Mouse (Mus musculus) lung, embryonic 15.5 days (tissue): ENCODE data around the gene Tanc1. TPM values are rescaled to one million over a fixed set of nuclear protein-coding genes. Genes with fewer than 3 reads are reported as not detected.

ENCODE experiments used
- ATAC-seq: fragments of 200-750 bp; cut with Nextera tagmentation; 2 replicates; pipeline ENCODE4 v1.8.0; 2017; ENCODE audit warnings: moderate number of reproducible peaks, borderline replicate concordance; ENCODE audit not compliant: low FRiP score, low TSS enrichment; ENCODE audit errors: extremely low read depth
- H3K27ac ChIP-seq: fragments of 300-500 bp; sonication (generic); 2 replicates; pipeline ENCODE4 v1.5.1; 2015; ENCODE audit warnings: moderate library complexity, mild to moderate bottlenecking, inconsistent platforms
- H3K27me3 ChIP-seq: fragments of 300-500 bp; sonication (generic); 2 replicates; pipeline ENCODE4 v1.6.1; 2015; ENCODE audit warnings: inconsistent platforms
- H3K36me3 ChIP-seq: fragments of 300-500 bp; sonication (generic); 2 replicates; pipeline ENCODE4 v1.6.1; 2015; ENCODE audit warnings: inconsistent platforms
- H3K4me1 ChIP-seq: fragments of 300-500 bp; sonication (generic); 2 replicates; pipeline ENCODE4 v1.6.1; 2015; ENCODE audit warnings: inconsistent platforms
- H3K4me2 ChIP-seq: fragments of 300-500 bp; sonication (generic); 2 replicates; pipeline ENCODE4 v1.6.1; 2015; ENCODE audit warnings: inconsistent platforms, mild to moderate bottlenecking, moderate library complexity
- H3K4me3 ChIP-seq: fragments of 300-500 bp; sonication (generic); 2 replicates; pipeline ENCODE4 v1.5.1; 2015; ENCODE audit warnings: mild to moderate bottlenecking, inconsistent platforms
- H3K9ac ChIP-seq: fragments of 300-500 bp; sonication (generic); 2 replicates; pipeline ENCODE4 v1.6.1; 2015; ENCODE audit warnings: inconsistent platforms
- H3K9me3 ChIP-seq: fragments of 300-500 bp; sonication (generic); 2 replicates; pipeline ENCODE4 v1.6.1; 2016; ENCODE audit warnings: inconsistent platforms
- WGBS: fragments of 180-500 bp; shearing (Covaris S2); methylation state at CpG from one replicate; pipeline ENCODE4 v1.1.7; 2015; 5-methylcytosine and 5-hydroxymethylcytosine counted together
- polyA plus RNA-seq: library from polyadenylated mRNA; unstranded; fragments of >200 nt; fragmentation: Nextera tagmentation; extraction: Ambion mirVana; gene quantifications from 2 replicates; pipeline ENCODE4 v1.2.1, GENCODE M21; 2015

The Tanc1 gene
- polyA plus RNA-seq, 1 experiment from 2014 or later = 33.9 TPM

DNA sequence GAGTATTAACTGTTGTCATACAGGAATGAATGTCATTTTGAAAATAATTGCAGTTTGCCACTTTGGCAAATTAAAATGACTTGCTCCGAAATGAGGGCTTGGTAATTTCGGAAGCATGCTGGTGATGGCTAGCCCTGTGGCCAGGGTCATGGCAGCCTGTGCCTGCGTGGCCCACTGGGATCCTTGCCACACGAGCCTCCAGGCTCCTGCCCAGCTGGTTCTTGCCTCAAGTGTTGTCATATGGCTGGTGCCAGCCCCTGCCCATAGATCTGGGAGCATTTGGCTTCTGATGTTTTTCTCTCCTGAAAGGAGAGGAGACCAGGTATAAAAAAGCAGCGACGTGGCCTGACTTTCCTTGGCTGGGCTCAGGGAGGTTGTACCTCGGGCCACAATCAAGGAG is 198.2 kb downstream of the Tanc1 start:
- ATAC-seq = no peak
- Histone ChIP-seq H3K9ac (no peak overlapping the region), H3K27ac (no peak overlapping the region), H3K27me3 (no peaks in the 10 kb centered on the region), H3K36me3 (peaks cover 20% of the 10 kb centered on the region), H3K4me1 (0 out of 2 replicates have a peak, but pooled peaks cover 3% of the 10 kb centered on the region), H3K9me3 (no peaks in the 10 kb centered on the region), H3K4me3 (no peak overlapping the region), H3K4me2 (no peak overlapping the region)
- WGBS = 81% methylated on average over 7 of the region's 7 CpGs

DNA sequence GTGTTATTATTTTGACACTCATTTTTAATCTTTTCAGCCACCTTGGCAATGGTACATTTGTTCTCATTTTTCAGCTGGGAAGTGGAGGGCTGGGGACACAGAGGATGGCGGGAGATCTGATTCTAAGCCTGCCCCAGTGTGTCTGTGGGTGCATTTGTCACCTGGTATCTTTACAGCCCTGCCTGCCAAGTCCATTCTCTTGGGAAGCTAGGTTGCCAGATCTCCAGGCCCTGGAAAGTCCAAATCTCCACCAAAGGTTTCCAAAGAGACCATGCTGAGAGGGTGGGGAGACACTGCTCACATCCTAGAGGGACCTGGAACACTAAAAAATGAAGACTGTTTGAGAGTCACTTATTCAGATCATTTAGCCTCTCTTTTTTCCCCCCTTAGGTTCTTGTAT is 199.4 kb downstream of the Tanc1 start:
- H3K4me2 ChIP-seq = no peak overlapping the region
- peaks cover 20% of the 10 kb centered on the region for H3K36me3 ChIP-seq
- H3K4me3 ChIP-seq = no peak overlapping the region
- no peaks in the 10 kb centered on the region for H3K9me3 ChIP-seq
- no peak for ATAC-seq
- H3K4me1 ChIP-seq = 0 out of 2 replicates have a peak, but pooled peaks cover 3% of the 10 kb centered on the region
- WGBS = 42% methylated on average over 1 of the region's 1 CpGs
- peak overlapping the region; percentile 33; the same call in 1 of the 2 replicates for H3K27ac ChIP-seq
- H3K27me3 ChIP-seq = no peaks in the 10 kb centered on the region
- no peak overlapping the region for H3K9ac ChIP-seq

DNA sequence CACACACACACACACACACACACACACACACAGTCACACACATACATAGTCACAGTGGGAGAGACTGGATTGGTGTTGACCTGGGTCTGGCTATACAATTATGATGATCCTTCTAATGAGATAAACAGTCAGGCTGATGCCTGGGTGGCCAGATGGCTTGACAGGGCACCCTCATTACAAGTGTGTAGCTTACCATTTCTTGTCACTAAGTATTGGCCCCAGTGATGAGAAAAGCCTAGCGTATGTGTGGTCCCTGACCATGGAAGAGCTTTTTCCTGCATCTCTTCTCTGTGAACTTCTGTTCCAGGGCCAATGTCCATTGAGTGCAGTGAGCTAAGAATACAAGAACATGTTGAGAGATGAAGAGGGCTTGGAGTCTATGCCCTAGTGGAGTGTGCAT is 200.8 kb downstream of the Tanc1 start:
- Histone ChIP-seq H3K36me3 (peaks cover 16% of the 10 kb centered on the region), H3K4me1 (0 out of 2 replicates have a peak, but pooled peaks cover 3% of the 10 kb centered on the region), H3K9me3 (no peaks in the 10 kb centered on the region), H3K27ac (no peak overlapping the region), H3K4me2 (no peak overlapping the region), H3K27me3 (no peaks in the 10 kb centered on the region), H3K9ac (no peak overlapping the region), H3K4me3 (no peak overlapping the region)
- ATAC-seq = no peak
- WGBS = 86% methylated on average over 1 of the region's 1 CpGs

DNA sequence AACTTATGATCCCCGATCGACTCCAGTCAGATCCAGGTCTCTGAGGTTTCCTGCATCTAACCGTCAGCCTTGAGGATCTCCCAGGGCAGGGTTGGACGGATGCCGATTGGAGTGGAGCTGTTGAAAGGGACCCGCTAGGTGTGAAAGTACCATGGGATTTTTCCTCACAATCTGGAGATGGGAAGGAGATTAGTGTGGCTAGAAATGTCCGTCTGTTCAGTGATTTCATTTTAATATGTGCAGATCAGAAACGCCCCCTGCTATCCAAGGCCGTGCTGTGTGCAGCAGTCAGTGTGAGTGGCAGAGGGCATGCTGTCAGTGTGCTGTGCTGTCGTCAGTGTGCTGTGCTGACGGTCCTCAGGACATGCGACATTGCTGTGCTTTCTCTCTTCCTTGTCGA is 201.6 kb downstream of the Tanc1 start:
- H3K27ac ChIP-seq = no peak overlapping the region
- H3K36me3 ChIP-seq = peaks cover 13% of the 10 kb centered on the region
- 85% methylated on average over 13 of the region's 13 CpGs for WGBS
- H3K9ac ChIP-seq = no peak overlapping the region
- 0 out of 2 replicates have a peak, but pooled peaks cover 3% of the 10 kb centered on the region for H3K4me1 ChIP-seq
- no peak for ATAC-seq
- H3K4me3 ChIP-seq = no peak overlapping the region
- H3K4me2 ChIP-seq = no peak overlapping the region
- no peaks in the 10 kb centered on the region for H3K27me3 ChIP-seq
- no peaks in the 10 kb centered on the region for H3K9me3 ChIP-seq

DNA sequence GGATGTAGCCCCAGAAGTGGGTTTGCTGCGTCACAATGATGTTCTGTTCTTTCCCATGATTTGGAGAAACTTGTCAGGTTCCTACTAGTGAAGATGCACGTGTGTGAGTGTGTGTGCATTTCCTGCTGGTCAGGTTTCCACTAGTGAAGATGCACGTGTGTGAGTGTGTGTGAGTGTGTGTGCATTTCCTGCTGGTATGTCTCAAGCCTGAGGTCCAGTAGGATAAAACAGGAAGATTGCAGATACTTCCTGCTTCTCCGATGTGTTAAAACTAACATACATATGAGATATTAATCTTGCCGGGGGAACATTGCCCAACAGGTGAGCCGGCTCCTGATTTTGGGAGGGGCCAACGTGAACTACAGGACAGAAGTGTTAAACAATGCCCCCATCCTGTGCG is 203.2 kb downstream of the Tanc1 start:
- Histone ChIP-seq H3K4me3 (no peak overlapping the region), H3K36me3 (peaks cover 20% of the 10 kb centered on the region), H3K9ac (no peak overlapping the region), H3K4me1 (0 out of 2 replicates have a peak, but pooled peaks cover 3% of the 10 kb centered on the region), H3K27me3 (no peaks in the 10 kb centered on the region), H3K4me2 (no peak overlapping the region), H3K9me3 (no peaks in the 10 kb centered on the region), H3K27ac (no peak overlapping the region)
- no peak for ATAC-seq
- WGBS = 64% methylated on average over 8 of the region's 8 CpGs

DNA sequence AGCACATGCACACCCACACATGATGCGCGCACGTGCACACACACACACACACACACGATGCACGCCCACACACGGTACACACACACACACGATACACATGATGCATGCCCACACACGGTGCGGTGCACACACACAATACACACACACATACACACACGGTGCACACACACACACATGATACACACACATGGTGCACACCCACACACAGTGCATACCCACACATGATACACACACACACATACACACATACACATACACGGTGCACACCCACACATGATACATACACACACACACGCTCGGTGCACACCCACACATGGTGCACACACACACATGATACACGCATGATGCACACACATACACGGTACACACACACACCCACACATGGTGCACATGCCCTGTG is 206.8 kb downstream of the Tanc1 start:
- Histone ChIP-seq H3K9me3 (no peaks in the 10 kb centered on the region), H3K9ac (no peak overlapping the region), H3K27me3 (no peaks in the 10 kb centered on the region), H3K4me1 (no peaks in the 10 kb centered on the region), H3K4me2 (no peak overlapping the region), H3K4me3 (no peak overlapping the region), H3K36me3 (peaks cover 28% of the 10 kb centered on the region), H3K27ac (no peak overlapping the region)
- 0 out of 2 replicates have a peak, but pooled peaks have one; percentile 25 for ATAC-seq
- 98% methylated on average over 15 of the region's 15 CpGs for WGBS

DNA sequence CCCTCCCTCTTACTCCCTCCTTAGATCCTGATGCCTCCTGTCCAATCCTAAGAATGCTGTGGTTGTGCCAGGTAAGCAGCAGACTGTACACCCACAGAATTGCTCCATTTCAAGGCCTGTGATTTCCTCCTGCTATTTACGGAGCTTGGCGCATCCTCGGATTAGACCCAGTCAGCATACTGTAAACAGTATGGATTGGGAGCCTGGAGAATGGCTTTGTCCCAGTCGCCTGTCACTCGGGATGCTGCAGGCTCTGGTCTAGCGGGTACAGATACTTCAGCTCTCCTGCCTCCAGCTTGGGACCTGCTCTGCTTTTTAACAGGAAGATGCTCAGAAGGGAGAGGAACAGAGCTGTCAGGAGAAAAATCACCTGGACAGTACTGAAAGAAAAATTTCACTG is 207.6 kb downstream of the Tanc1 start:
- no peak overlapping the region for H3K4me3 ChIP-seq
- H3K36me3 ChIP-seq = peaks cover 28% of the 10 kb centered on the region
- H3K27ac ChIP-seq = no peak overlapping the region
- H3K4me2 ChIP-seq = no peak overlapping the region
- no peak for ATAC-seq
- H3K9me3 ChIP-seq = no peaks in the 10 kb centered on the region
- H3K4me1 ChIP-seq = peaks cover 4% of the 10 kb centered on the region; the same call in 1 of the 2 replicates
- H3K27me3 ChIP-seq = no peaks in the 10 kb centered on the region
- WGBS = 79% methylated on average over 6 of the region's 6 CpGs
- H3K9ac ChIP-seq = no peak overlapping the region

DNA sequence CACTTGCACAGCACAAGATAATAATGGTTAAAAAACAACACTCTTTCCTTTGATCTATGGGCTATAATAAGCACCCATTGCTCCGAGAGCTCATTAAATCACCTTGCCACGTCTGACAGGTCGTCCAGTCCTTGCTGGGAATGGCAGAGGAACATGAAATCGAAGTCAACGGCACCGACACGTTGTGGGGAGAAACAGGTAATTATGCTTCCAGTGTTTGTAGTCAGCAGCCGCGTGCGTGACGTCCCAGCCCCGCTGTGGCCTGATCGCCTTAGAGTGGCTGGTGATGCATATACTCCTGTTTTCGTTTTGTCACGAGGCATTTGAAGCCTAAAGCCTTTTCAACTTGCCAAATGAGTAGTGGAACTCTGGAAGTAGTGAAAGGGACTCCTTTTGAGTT is 208.2 kb downstream of the Tanc1 start:
- Histone ChIP-seq H3K9me3 (no peaks in the 10 kb centered on the region), H3K27ac (no peak overlapping the region), H3K4me3 (no peak overlapping the region), H3K27me3 (no peaks in the 10 kb centered on the region), H3K36me3 (peaks cover 28% of the 10 kb centered on the region), H3K4me1 (peaks cover 6% of the 10 kb centered on the region; the same call in 1 of the 2 replicates), H3K4me2 (no peak overlapping the region), H3K9ac (no peak overlapping the region)
- WGBS = 85% methylated on average over 15 of the region's 15 CpGs
- no peak for ATAC-seq

DNA sequence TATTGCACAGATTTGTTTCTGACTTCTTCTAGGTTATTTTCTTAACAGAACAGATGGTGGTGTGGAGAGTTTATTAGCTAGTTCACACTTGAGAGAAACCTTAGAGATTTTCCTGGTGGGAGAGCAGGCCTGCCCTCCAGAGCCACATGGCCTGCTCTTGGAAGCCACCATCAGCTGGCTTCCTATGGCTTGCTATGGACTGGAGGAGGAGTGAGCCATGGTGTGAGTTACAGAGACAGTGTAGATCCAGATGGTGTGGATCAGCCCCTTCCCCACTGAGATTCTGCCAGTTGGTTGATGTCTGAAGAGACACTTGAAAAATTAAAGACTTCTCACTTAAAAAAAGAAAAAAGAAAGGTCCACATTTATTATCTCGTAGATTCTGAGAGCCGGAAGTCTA is 209.2 kb downstream of the Tanc1 start:
- H3K9ac ChIP-seq = no peak overlapping the region
- H3K9me3 ChIP-seq = no peaks in the 10 kb centered on the region
- H3K4me1 ChIP-seq = peaks cover 8% of the 10 kb centered on the region; the same call in 1 of the 2 replicates
- no peak for ATAC-seq
- H3K27ac ChIP-seq = no peak overlapping the region
- H3K4me3 ChIP-seq = no peak overlapping the region
- H3K4me2 ChIP-seq = no peak overlapping the region
- H3K36me3 ChIP-seq = peaks cover 28% of the 10 kb centered on the region
- WGBS = 70% methylated on average over 2 of the region's 2 CpGs
- H3K27me3 ChIP-seq = no peaks in the 10 kb centered on the region

DNA sequence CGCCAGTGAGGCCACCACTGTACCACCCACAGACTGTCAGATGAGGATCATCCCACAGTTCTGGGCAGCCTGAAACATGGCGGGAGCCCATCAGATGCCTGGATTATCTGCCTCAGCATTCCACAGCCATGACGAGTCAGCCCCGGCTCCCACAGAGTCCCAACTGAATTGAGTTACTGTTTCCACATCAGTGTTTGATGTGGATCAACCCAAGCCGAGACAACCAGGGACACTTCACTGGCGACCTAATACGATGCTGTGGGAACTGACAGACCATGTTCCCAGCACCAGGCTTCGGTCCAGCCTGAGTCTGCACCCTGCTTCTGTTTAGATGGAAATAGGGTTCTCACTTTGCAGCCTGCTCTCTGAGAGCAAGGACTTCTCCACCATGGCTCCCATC is 212.4 kb downstream of the Tanc1 start:
- H3K9me3 ChIP-seq = no peaks in the 10 kb centered on the region
- H3K27ac ChIP-seq = peak overlapping the region; percentile 14
- H3K27me3 ChIP-seq = no peaks in the 10 kb centered on the region
- no peak overlapping the region for H3K4me2 ChIP-seq
- peaks cover 25% of the 10 kb centered on the region for H3K4me1 ChIP-seq
- 45% methylated on average over 8 of the region's 8 CpGs for WGBS
- 0 out of 2 replicates have a peak, but pooled peaks have one; percentile 46 for ATAC-seq
- H3K9ac ChIP-seq = no peak overlapping the region
- H3K36me3 ChIP-seq = peaks cover 15% of the 10 kb centered on the region
- H3K4me3 ChIP-seq = no peak overlapping the region

DNA sequence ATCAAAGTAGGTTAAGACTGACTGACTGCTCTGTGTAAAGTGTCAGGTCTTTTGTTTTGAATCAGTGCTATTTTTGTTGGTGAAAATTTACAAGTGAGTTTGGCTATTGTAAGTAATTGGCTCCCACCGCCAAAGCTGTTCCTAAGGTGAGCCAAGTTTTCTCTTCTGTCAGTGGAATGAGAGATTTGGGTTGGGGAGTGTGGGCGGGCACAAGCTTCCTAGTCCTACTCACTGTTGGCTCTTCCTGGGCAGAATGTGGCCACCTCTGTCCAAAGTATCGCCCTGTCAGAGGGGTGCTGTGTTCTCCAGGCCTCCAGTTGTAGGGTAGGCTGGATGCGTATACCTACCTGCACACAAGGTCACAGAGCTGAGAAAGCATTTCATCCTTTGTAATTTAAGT is 213.5 kb downstream of the Tanc1 start:
- Histone ChIP-seq H3K36me3 (peaks cover 8% of the 10 kb centered on the region), H3K9ac (no peak overlapping the region), H3K4me2 (no peak overlapping the region), H3K27me3 (no peaks in the 10 kb centered on the region), H3K9me3 (no peaks in the 10 kb centered on the region), H3K27ac (no peak overlapping the region), H3K4me1 (peaks cover 36% of the 10 kb centered on the region), H3K4me3 (no peak overlapping the region)
- WGBS = 85% methylated on average over 4 of the region's 4 CpGs
- ATAC-seq = no peak

DNA sequence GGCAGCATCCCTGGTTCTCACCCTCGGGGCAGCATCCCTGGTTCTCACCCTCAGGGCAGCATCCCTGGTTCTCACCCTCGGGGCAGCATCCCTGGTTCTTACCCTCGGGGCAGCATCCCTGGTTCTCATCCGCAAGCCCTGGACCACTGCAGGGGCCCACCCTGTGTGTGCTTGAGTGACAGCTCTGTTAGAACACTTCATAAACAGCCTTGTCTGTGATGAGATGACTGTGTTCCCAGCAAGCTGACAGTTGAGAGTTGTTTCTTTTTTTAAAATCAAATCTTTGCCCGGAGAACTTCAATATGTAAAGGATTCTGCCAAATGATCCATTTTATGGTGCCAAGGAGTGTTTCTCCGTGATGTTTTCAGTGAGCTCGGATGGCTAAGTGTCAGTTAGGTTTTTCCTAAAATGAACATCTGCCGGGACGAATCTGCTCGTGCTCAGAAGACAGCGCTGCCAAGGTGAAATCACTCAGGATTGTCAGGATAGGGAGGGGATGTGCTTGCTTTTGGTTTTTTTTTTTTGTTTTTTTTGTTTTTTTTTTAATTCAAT is 216.3 kb downstream of the Tanc1 start:
- no peak for ATAC-seq
- peak overlapping the region; percentile 54; the same call in 1 of the 2 replicates for H3K27ac ChIP-seq
- peaks cover 38% of the 10 kb centered on the region for H3K4me1 ChIP-seq
- 49% methylated on average over 11 of the region's 11 CpGs for WGBS
- H3K4me3 ChIP-seq = no peak overlapping the region
- H3K4me2 ChIP-seq = no peak overlapping the region
- H3K27me3 ChIP-seq = no peaks in the 10 kb centered on the region
- H3K9me3 ChIP-seq = no peaks in the 10 kb centered on the region
- no peak overlapping the region for H3K9ac ChIP-seq
- no peaks in the 10 kb centered on the region for H3K36me3 ChIP-seq
